Mouse (Mus musculus): ENCODE data around the gene Adgrg4. TPM values are rescaled to one million over a fixed set of nuclear protein-coding genes. Genes with fewer than 3 reads are reported as not detected.

The Adgrg4 gene
- polyA plus RNA-seq, 1 experiment from 2014 or later = 0.05 TPM

Other genes starting within 250 kb of the Adgrg4 start
- gene Fhl1, start 138.4 kb upstream of the Adgrg4 start, polyA plus RNA-seq (2014; fragmentation: Nextera tagmentation; extraction: Ambion mirVana) = 84.3 and 89.6 TPM in 2 replicates
- 1.4 and 1.8 TPM in 2 replicates for gene Map7d3, start 47.8 kb upstream of the Adgrg4 start, polyA plus RNA-seq (2014; fragmentation: Nextera tagmentation; extraction: Ambion mirVana)
- not detected in 2 replicates for gene Brs3, start 172.9 kb downstream of the Adgrg4 start, polyA plus RNA-seq (2014; fragmentation: Nextera tagmentation; extraction: Ambion mirVana)
- 87.6 and 88.5 TPM in 2 replicates for gene Htatsf1, start 183.4 kb downstream of the Adgrg4 start, polyA plus RNA-seq (2014; fragmentation: Nextera tagmentation; extraction: Ambion mirVana)
- 0.12 TPM in 1 of 2 replicates, not detected in the other for gene Vgll1, start 217.9 kb downstream of the Adgrg4 start, polyA plus RNA-seq (2014; fragmentation: Nextera tagmentation; extraction: Ambion mirVana)